Mouse (Mus musculus) T-helper 2 cell (primary cell): Measurements from ENCODE around the gene Zfp715.
"Not testable (repeated sequence)": the region's sequence is repeated elsewhere in the genome, so short reads cannot be mapped to it uniquely, and the experiment has no call there.

ENCODE experiments used
- in situ Hi-C: fragments of 300-600 bp; cut with MboI, MseI; formaldehyde crosslinking; loops from one replicate; pipeline ENCODE4 v1.15.1; 2025; ENCODE audit warnings: high pct_unique_total_duplicates

Zfp715 gene

DNA sequence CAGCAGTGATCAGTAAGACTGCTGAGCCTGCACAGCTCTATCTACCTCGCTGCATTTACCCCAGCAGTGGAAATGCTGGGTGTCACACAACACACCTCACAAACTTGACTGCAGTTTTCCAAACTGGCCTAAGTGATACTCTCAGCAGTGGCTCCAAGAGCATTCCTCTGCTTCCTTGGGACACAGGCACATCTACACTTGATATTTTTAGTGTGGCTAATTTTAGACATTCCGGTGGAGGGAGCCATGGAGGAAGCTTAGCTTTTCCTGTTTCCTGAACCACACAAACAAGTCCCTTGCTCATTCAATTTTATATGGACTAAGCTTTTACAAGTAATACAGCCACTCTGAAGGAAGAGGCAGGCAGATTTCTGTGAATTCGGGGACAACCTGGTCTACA, 7.9 kb downstream of the Zfp715 start:
- in situ Hi-C loops, result loop anchor here (25.0 kb wide), 1 partner anchor 1668 kb away; the partner anchor contains the start of gene Zfp788

DNA sequence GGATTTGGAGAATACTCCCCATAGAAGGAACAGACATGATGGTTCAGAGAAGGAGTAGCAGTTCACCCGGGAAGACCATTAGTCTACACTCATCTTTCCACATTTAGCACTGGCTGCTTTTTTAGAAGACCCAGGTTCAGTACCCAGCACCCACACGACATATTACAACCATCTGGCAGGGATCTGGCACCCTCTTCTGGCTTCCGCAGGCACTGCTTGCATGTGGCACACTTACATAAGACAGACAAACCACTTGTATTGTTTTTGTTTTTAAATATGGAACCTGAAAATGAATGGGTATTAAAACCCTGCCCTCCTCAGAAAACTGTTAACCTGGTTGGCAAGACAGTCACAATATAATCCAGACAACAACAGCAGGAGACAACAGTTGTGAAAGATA, 21.6 kb downstream of the Zfp715 start:
- in situ Hi-C loops, result no loop called here

DNA sequence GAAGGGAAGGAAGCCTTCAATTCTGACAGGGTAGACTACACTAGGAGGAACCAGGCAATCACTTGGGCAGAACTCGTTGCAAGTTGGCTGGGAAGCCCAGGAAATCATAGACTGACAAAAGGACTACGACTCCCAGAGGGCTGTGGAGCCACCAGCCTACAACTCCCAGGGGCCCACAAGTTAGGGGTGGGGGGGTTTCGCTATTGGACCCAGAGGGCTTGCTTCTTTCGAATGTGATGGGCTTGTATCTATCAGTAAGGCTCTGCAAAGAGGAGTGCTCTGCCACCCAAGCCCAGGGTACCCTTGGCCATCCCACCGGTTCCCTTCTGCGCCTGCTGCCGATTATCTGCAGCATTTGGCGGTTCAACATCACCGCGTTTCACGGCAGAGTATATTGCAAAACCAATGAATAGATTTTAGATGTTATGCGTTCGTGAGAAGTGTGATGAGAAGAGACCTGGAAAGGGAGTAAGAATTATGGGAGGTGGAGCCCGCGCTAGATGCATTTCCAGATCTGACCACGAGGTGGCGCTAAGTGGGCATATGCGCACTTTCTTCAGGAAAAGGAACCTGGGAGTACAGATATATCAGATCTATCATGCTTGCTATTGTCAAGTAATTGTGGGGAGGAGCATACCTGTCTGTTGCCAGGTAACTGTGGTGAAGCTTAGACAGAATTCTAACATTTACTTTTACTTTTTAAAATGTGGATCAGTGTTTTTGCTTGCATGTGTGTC, 30.1 kb downstream of the Zfp715 start:
- in situ Hi-C loops, result loop anchor here (5.0 kb wide), 1 partner anchor 99 kb away; no protein-coding TSS in a partner anchor

- in situ Hi-C loops, result loop anchor here (5.0 kb wide), 1 partner anchor 100 kb away; no protein-coding TSS in a partner anchor
Observed at GRCm38 (mm10) chr7:43282459-43282858, 30.6 kb downstream of the Zfp715 start.

GRCm38 (mm10) chr7:43277401-43277800, 35.7 kb downstream of the Zfp715 start:
- in situ Hi-C loops, result no loop called here

GRCm38 (mm10) chr7:43276178-43276577, 36.9 kb downstream of the Zfp715 start:
- in situ Hi-C loops, result not testable (repeated sequence)

DNA sequence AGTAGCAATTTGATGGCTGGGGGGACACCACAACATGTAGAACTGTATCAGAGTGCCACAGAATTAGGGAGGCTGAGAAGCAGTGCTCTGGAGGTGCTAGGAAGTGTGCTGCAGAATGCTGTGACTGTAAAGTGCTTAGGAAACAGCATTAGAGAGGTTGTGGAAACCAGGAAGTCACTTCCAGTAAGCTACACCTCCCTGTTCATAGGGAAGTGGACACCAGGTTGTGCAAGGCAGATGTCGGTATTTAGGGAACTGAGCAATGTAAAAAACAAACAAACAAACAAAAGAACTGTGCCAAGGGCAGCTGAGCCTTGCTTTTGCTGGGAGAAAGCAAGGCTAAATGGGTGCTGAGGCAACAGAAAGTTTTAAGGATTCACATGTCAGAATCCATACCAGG, 39.6 kb downstream of the Zfp715 start:
- in situ Hi-C loops, result no loop called here

DNA sequence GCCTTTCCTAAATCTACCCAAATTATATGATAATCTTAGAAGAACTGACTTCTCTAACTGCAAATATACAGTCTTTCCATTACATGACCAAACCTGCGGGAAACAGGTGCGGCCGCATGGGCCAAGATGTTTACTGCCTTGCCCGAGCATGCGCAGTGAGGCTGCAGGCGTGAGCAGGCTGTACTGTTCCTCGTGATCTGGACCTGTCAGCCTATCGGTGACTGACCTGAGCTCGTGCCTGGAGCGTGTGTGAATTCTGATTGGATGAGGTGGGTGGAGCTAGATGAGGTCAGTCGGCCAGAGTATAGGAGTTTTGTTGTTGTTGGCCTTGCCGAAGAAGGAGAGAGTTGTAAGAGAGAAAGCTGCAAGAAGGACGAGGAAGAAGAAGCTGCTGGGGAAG, 45.7 kb downstream of the Zfp715 start:
- in situ Hi-C loops, result not testable (repeated sequence)

- in situ Hi-C loops, result no loop called here
Observed at GRCm38 (mm10) chr7:43253540-43253939, 59.6 kb downstream of the Zfp715 start.

GRCm38 (mm10) chr7:43250718-43251117, 62.4 kb downstream of the Zfp715 start:
- in situ Hi-C loops, result not testable (repeated sequence)
